12 mouse cellular contexts compared by ENCODE assay signal in genomic region chr17:46127814-46128493, GRCm38 (mm10). TPM values are rescaled to one million over a fixed set of nuclear protein-coding genes. Genes with fewer than 3 reads are reported as not detected.
"Had no signal": no experiment of that assay in that cellular context is flagged by ENCODE, and none has a peak within 500 bp of the region (broad histone marks: within the 10 kb centered on the region; RNA-seq: fewer than 3 reads in every experiment).

No protein-coding gene starts in this region.

- H3K9me3 ChIP-seq: limb, embryonic 10.5 days; liver, embryonic 15.5 days; midbrain, embryonic 13.5 days had no signal

- H3K9ac ChIP-seq: liver, embryonic 15.5 days; midbrain, embryonic 13.5 days had no signal

- ATAC-seq: midbrain, embryonic 13.5 days had no signal

- H3K27ac ChIP-seq: kidney, postnatal 0 days; liver, embryonic 15.5 days; midbrain, embryonic 13.5 days; stomach, postnatal 0 days had no signal

- DNase-seq: kidney, postnatal 36 days; lung, adult 2 months; lung, postnatal 14 days; right cerebral cortex, postnatal 14 days; thymus, postnatal 4 days had no signal

- H3K27me3 ChIP-seq: liver, embryonic 15.5 days; midbrain, embryonic 13.5 days had no signal

- H3K4me2 ChIP-seq: liver, embryonic 11.5 days; liver, embryonic 15.5 days; midbrain, embryonic 13.5 days had no signal

- H3K4me3 ChIP-seq: limb, embryonic 10.5 days; liver, embryonic 15.5 days; midbrain, embryonic 13.5 days had no signal

RNA-seq across cellular contexts. Expression of gene Rsph9, which starts 16.1 kb away (rescaled TPM):
- total RNA-seq: megakaryocyte progenitor cell, adult 5-6 weeks had no signal
